Mouse (Mus musculus): ENCODE measurements around the gene Cherp.

Gene Cherp

DNA sequence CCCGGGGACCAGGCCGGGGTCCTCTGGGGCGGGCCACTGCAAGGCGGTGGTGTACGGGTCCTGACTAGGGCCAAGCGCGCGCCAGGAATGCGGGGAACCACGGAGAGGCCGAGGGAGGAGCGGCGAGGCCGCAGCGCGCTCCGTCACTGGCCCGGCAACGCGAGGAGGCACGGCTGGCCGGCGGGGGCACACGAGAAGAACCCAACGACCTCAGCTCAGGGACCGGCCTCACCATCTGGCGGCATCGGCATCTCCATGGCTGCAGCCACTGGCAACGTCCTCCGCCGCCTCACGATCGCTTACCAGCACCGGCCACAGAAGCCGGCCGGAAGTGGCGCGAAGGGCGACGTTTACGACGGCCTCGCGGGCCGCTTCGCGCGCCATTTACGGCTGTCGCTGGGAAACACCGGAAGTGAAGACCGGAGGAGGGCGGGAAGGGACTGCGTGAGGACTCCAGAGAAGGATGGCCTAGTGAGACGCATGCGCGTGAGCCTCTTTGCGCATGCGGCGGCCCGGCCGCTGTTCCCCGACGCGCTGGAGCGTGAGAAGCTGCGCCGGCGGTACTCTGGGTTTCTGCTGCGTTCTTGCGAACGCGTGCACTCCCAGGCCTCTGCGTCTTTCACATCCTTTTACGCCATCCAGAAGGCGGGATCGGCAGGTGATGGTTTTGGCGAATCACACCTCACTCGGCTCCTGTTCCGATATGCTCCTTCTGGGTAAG lies at the start of gene Cherp:
Gene Cherp (minus strand): TSS at position 401 of the 721 bp plus-strand sequence.
- peak; percentile 94 for ATAC-seq (ENCODE audit: insufficient number of reproducible peaks, low FRiP score, low TSS enrichment)

DNA sequence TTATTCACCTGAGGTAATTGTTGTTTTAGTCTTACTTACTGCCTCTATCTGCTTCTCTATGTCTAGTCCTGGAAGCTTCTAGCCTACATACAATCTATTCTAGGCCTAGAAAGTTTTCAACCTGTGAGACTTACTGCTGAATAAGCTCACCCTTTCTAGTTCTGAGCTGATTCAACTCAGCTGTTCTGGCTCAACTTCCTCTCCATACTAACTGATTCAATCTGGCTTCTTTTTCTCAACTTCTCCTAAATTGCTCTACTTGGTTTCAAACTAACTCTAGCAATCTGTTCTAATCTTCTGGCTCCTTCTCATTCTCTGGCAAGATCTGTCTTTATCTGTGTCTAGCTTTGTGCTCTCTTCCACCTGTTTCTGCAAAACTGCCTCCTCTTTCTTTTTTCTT lies 46.9 kb upstream of the Cherp start:
- no peak for ATAC-seq (ENCODE audit: insufficient number of reproducible peaks, low FRiP score, low TSS enrichment)

DNA sequence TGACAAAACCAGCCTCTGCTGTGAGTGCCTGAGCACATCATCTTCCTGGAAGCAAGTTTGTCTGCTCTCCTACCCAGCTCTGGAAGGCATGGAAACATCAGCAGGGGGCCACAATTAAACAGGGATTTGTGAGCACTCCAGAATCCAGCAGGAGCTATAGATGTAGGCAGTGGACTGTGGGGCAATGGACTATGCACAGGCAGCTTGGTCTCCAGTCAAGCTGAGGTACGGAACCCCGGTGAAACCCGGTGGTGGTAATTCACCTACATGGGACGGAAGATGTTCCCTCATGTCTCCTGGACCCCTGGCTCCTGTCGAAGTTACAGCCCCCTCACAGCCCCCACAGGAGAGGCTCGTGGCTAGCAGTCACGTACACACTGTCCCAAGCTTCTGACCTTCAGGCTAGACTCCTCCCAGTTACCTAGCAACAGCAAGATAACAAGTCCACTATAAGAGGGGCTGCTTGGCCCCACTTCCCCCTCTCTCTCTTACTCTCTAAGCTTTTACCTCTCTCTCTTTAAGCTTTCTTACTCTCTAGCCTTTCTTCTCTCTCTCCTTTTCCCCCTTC lies 42.5 kb upstream of the Cherp start:
- no peak for ATAC-seq (ENCODE audit: insufficient number of reproducible peaks, low FRiP score, low TSS enrichment)

DNA sequence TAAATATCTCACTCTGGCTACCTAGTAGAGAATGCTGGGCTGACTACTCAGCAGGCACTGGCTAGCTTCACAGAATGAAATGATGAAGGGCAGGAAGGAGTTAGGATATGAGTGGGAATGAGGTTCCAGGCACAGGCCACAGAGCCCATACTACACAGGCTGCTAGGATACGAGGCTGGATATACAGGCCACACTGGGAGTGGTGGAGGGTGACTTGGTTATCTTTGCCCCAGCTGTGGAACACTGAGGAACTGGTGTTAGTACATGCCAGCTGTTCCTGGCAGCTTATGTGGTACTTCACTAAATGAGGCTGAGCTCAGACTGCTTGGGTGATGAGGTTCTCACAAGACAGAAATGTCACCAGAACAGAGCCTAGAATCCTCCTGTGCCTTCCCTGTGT lies 38.1 kb upstream of the Cherp start:
- no peak for ATAC-seq (ENCODE audit: insufficient number of reproducible peaks, low FRiP score, low TSS enrichment)

DNA sequence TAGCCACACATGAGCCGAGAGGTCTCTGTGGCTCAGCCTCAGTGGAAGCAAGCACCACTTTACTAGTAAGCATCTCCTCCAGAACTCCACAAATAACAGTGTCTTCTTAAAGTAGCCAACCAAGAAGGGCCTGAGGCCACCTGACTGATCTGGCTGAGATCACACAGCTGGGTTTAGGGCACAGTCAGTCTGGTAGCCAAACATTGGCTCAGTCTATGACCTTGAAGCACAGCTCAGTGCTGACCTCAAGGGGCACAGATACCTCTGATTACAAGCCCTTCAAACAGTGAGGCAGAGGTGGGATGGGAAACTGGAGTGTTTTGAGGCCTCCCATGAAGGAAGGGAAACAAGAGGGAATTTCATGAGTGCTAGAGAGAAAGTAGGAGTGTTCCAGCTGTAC lies 37.6 kb upstream of the Cherp start:
- no peak for ATAC-seq (ENCODE audit: insufficient number of reproducible peaks, low FRiP score, low TSS enrichment)

DNA sequence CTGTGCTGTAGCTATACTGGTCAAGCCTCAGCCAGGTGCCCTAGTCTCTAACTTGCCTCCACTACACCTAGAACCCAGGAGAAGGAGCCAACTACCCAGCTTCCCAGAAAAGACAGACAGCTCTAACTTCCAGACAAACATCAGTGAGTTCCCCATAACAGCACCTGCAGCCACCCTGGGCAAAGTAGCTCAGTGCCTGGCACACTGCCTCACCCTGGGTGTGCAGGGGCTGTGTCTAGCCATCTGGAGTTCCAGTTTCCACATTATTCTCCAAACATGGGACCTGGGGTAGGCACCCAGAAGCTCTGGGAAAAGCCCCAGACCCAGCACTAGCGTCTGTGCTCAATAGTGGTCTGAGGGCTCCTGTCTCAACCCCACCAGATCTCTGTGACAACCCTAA lies 32.5 kb upstream of the Cherp start:
- ATAC-seq (ENCODE audit: insufficient number of reproducible peaks, low FRiP score, low TSS enrichment), result no peak

DNA sequence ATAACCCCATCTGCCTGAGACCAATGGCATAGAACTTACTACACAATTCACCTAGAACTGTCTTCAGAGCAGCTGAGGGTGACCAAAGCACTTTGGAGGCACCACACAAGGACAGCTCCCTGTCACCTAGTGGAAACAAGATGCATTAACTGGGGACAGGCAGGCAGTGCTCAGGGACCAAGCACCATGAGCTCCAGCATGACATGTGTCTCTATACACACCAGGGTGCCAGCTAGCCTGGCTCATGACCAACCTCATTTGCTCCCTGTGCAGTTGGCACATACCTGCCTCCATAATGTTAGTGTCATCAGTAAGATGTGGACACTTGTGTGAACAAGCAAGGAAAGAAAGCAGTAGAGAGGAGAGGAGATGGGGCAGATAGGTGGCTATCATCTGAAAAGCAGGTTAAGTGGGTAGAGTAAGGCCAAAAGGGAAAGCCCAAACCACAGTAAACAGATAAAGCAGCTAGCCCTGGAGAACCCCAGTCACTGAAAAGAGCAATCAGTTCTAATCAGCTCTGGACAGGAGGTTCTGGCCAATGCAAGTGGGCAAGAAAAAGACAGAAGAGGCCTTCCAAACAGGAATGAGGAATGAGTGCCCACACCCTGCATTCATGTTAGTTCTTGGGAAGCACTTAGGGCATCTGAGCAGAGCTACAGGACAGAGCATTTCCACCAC lies 29.8 kb upstream of the Cherp start:
- no peak for ATAC-seq (ENCODE audit: insufficient number of reproducible peaks, low FRiP score, low TSS enrichment)

DNA sequence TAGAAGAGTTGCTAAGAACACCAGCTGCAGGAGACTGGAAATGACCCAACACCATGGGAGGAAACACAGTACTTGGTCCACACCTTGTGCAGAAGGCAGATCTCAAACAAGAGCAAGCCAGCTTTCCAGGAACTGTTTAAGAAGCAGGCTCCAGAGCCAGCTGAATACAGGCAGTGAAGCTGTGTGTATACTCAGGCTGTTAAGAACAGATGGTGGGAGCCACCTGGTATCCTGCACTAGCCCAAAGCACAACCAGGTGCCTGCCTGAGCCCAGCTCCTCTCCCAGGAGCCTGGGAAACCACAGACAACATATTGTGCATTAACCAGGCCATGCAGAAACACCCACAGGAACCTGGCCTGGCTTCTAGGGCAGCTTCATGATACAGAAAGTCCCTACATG lies 29.1 kb upstream of the Cherp start:
- ATAC-seq (ENCODE audit: insufficient number of reproducible peaks, low FRiP score, low TSS enrichment), result peak; percentile 84

DNA sequence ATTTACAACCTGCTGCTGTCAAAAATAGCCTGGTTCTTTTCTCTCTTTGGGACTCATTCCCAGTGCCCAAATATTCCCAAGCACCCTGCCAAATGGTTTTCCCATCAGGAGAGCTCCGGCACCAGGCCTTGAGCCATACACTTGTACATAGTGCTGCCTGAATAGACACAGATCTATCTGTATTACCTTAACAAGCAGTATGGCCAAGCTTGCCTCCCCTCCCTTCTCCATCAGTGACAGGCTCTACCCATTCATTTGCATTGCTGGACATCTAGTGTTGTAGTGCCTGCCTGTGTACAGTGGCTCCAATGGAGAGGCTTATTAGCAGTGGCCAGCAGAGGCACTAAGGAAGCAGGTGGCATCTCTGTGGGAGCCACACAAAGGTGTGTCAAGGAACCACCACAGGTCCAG lies 25.5 kb upstream of the Cherp start:
- ATAC-seq (ENCODE audit: insufficient number of reproducible peaks, low FRiP score, low TSS enrichment), result peak; percentile 74

DNA sequence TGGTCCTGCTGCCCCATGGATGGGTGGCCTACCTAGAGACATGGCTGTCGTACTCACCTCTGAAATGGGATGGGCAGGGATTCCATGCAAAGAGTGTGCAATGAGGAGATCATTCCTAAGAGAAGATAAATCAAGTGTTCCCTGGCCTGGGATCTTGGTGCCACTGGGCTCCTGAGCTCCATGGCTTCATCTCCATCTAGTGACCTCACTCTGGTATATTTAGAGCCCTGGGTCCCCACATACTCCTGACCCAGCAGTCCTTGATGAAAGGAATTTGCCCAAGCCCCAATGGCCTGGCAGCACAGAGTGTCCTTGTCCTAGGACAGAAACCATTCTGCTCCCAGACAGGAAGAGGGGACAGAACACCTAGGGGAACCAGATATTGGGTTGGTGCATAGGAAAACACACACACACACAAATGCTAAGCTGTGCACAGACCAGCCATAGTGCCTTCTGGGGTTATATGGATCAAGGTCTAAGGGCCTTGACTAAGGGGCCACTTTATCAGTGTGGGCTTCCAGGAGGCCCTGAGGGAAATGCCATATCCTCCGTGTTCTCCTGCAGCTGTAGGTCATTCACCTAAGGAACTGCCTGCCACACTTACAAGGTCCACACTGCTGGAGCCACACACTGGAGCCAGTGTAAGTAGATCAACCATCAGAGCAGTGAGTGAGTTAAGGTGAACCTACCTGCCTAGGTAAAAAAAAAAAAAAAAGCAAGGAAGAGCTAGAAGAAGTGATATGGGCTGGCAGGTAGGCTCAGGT lies 24.7 kb upstream of the Cherp start:
- no peak for ATAC-seq (ENCODE audit: insufficient number of reproducible peaks, low FRiP score, low TSS enrichment)

DNA sequence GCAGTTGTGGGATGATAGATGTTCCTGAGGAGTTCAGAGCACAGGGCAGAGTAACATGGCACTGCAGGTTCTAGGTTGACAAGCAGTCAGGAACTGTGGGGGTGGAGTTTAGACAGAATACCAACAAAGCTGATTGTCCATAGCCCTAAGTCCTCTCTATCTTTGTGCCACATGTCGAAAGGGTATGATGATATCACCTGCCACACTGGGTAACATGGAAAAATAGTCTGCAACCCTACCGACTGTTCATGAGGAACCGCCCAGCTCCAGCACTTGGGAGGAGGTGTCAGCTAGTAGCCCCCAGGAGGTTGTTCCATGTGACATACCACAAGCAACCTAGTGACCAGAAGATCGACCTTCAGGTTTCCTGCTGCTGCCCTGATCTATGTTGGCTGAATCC lies 23.5 kb upstream of the Cherp start:
- no peak for ATAC-seq (ENCODE audit: insufficient number of reproducible peaks, low FRiP score, low TSS enrichment)

DNA sequence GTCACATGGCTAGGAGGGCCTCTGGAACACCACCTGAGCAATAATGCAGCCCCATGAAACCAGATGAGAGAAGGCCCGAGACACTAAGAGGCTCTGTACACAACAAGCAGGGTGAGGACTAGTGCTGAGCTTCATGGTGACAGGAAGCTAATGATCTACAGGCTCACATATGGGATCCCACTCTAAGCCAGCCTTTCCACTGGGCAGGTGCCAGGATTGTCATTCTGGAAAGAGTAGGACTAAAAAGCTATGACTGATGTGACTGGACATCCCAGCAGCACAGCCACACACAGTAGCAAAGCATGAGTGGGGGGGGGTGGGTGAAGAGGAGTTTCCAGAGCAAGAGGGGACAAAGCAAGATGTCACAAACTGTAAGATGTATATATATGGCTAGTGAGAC lies 22.9 kb upstream of the Cherp start:
- ATAC-seq (ENCODE audit: insufficient number of reproducible peaks, low FRiP score, low TSS enrichment), result no peak

DNA sequence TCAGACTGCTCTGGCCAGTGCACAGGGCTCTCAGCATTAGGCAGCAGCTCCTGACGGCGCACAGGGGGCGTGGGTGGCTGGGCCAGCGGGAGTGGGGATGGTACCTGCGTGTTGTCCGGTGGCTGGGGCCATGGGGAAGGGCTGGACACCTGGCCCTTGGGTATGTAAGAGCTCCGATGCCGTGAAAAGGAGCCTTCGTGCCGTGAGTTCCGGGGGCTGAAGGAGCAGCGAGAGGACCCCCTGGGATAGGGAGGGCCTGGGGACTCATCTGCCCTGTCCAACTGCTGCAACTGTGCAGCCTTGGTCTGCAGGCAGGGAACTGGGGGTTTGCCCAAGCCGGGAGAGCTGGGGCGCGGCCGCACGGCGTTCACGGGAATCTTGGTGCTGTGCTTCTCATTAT lies 21.2 kb upstream of the Cherp start:
- no peak for ATAC-seq (ENCODE audit: insufficient number of reproducible peaks, low FRiP score, low TSS enrichment)

DNA sequence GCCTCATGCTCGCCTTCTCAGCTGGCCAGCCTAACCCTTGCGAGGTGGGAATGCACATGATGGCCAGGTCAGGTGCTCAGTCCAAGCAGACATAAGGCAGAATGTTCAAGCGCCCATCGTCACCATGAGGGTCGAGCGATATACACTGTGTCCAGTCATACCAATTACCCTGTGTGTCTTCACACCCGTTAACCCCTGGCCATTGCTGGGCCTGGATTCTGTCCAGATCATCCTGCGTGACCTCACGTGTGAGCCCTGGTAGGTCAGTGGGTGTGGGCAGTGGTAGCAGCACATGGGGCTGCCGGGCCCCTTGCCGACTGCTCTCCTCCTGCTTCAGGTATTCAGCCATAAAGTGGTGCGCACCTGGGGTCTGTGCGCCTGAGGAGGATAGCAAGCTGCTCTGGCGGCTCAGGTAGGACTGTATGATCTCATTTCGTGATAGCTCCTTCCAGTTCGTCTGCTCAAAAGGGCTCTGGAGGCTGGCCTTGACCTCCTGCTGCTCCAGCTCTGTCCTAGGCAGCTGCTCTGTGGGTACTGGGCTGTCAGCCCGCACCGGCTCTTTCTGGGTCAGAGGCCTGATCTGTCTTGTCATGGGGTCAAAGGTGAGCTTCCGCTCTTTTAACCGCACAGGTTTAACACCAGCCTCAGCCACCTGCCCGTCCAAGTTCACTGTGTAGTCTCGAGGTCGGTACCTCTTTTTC lies 20.5 kb upstream of the Cherp start:
- ATAC-seq (ENCODE audit: insufficient number of reproducible peaks, low FRiP score, low TSS enrichment), result no peak

DNA sequence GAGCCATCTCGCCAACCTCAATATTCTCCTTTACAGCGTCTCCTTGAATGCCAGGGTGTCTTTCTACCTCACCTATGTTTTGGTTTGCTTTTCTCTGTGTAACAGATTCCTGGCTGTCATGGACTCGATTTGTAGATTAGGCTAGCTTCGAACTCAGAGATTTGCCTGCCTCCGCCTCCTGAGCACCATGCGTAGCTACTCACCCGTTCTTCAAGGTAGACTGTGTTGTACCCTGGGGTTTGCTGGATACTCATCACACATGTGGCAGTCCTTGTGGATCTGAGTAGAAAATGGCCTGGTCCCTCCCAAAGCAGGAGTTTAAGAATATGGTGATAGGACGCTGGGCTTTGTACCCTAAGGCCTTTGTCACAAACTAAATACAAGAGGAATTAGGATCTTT lies 18.4 kb upstream of the Cherp start:
- no peak for ATAC-seq (ENCODE audit: insufficient number of reproducible peaks, low FRiP score, low TSS enrichment)

DNA sequence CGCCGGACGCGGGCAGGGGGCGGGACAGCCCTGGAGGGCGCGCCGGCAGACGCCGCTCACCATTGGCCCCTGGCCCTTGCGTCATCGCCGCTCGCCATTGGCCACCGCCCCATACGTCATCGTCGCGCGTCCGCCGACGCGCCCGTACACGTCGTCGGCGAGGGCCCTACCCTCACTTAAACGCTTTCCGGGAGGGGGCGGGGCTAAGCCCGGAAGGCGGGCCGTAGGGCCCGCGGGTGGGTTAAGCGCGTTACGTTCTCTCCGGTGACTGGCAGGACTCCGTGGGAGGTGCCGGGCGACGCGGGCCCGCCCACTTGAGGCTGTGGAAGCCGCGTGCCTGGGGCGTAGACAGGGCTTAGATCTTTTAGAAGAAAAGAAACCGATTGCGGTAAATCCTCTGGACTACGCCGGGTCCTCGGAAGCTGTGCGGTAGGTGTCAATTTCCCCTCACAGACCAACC lies 17.6 kb upstream of the Cherp start:
- peak; percentile 89 for ATAC-seq (ENCODE audit: insufficient number of reproducible peaks, low FRiP score, low TSS enrichment)

DNA sequence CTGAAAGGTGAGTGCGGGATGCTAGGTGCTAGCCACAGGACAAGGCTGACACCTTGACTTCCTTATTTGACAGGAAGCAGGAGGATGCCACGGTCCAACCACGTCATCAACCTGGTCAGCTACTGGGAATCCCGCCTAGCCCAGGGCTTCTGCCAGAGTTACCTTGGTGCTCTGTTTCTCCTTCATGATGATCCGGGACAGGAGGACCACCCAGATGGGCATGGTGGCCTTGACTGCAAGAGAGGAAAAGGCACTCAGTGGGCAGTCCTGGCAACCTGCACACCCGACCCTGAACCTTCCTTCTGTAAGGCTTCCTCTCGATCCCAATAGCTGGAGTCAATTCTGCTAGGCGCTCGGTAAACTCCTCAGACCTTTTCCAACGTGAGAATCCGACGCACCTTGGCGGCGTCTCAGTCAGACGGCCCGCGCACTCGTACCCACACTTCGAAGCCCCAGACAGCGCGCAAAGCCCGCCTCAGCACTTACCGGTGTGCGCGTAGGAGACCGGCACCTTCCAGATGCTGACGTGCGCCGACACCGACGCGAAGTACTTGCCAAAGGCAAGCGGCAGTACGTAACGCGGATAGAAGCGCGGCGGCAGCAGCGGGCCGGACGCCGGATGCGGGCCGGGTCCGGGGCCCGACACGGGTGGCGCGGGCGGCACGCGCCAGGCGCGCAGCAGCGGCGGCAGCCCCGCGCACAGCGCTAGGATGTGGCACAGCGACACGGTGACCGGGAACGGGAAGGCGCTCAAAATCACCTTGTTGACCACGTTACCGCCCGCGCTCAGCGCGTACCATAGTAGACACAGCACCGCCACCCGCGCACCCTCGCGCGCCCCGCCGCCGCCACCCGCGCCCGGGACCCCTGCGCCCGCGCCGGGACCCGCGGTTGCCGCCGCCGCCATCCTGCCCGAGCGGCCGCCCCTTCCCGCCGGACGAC lies 16.9 kb upstream of the Cherp start, which contains the start of gene Slc35e1:
Gene Slc35e1 (minus strand): TSS at position 935 of the 942 bp plus-strand sequence.
- ATAC-seq (ENCODE audit: insufficient number of reproducible peaks, low FRiP score, low TSS enrichment), result peak; percentile 38

DNA sequence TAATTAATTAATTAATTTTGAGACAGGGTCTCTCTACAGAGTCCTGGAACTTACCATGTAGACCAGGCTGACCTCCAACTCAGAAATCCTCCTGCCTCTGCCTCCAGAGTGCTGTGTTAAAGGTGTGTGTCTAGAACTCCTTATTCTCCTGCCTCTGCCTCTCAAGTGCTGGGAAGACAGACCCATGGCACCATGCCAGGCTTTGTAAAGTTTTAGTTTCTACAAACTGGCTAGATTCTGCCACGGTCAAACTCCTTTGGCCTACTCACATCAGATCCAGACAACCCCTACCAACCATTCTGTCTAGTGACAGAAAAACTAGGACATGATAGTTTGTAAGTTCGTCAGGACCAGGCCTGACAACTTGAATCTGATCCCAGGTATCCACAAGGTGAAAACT lies 16.0 kb upstream of the Cherp start:
- ATAC-seq (ENCODE audit: insufficient number of reproducible peaks, low FRiP score, low TSS enrichment), result no peak

DNA sequence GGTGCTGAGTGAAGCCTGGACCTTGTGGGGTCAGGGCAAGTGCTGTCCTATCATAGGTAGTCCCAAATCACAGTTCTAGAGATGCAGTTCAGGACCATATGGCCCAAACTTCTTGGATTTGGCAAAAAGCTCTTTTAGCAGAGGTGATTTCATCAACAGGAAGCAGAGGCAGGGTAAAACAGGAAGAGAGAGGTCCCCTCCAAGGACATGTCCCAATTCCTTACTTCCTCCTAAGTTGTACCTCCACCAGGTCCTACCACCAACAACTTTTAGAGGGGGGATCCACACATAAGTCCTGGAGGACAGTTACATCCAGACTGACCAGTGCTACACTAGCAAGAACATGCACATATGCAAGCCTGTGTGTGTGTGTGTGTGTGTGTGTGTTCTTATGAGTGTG lies 12.0 kb upstream of the Cherp start:
- no peak for ATAC-seq (ENCODE audit: insufficient number of reproducible peaks, low FRiP score, low TSS enrichment)

All from cerebellum, adult (tissue).